Comparison of ENCODE assay signal across 23 mouse cellular contexts in the genomic region with DNA sequence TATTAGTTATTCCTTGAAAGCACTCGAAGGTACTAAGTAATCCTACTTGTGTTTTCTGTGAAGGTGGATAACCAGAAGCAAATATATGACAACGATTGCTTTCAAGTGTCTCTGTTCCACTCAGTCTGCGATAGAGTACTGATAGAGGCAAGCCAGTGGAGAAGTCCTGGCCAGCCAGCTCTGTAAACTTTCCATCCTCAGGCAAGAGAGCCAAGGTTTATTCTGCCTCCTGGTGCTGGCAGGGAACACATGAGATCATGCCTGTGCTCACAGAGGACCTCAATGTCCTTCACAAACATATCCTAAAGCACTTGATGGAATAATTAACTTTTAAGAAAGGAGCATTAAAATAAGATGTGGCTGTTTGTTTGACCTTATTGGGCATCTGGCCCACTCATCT.
A peak's percentile ranks its signal among the peaks of the same experiment; 100 is the strongest.
DNase-seq lines count a peak whose midpoint lies in the region; ATAC-seq and TF ChIP-seq lines count a peak whose summit lies in the region.
"Had no signal": no experiment of that assay in that cellular context is flagged by ENCODE, and none has a peak within 500 bp of the region (broad histone marks: within the 10 kb centered on the region; RNA-seq: fewer than 3 reads in every experiment).

No protein-coding gene starts in this region.

- TF ChIP-seq CTCF in heart, adult 2 months (IDR thresholded peaks at IDR 0.05) = peak; percentile 37

- H3K27me3 ChIP-seq in heart, adult 2 months (ENCODE audit: control insufficient read depth, insufficient read depth, low read length) = no peaks in the 10 kb centered on the region
- H3K27me3 ChIP-seq in heart, embryonic 16.5 days (ENCODE audit: control insufficient read depth, insufficient read depth, low read length) = no peaks in the 10 kb centered on the region
- H3K27me3 ChIP-seq: embryonic facial prominence, embryonic 13.5 days; forebrain, embryonic 15.5 days; hindbrain, embryonic 15.5 days; intestine, embryonic 15.5 days; midbrain, embryonic 13.5 days; neural tube, embryonic 12.5 days had no signal

- TF ChIP-seq POLR2A in heart, adult 2 months (IDR thresholded peaks at IDR 0.05; ENCODE audit: insufficient read depth, low read depth, low read length) = no peak

- H3K27ac ChIP-seq in heart, adult 2 months = peak overlapping the region; percentile 50
- H3K27ac ChIP-seq in heart, embryonic 16.5 days (ENCODE audit: low read length) = peak overlapping the region; percentile 48
- H3K27ac ChIP-seq: embryonic facial prominence, embryonic 13.5 days; forebrain, embryonic 15.5 days; hindbrain, embryonic 15.5 days; intestine, embryonic 15.5 days; left cerebral cortex, adult 2 months; midbrain, embryonic 13.5 days; neural tube, embryonic 12.5 days had no signal

- 0 out of 2 replicates have a peak, but pooled peaks have one; percentile 49 for TF ChIP-seq EP300 in heart, adult 2 months (IDR thresholded peaks at IDR 0.05; ENCODE audit: insufficient read depth, low read depth, low read length)

- DNase-seq in heart, adult 2 months = peak in 1 of 2 experiments; percentile 54
- no peak for DNase-seq in heart, postnatal 25 days (ENCODE audit: low spot score)
- peak; percentile 16 for DNase-seq in kidney, postnatal 14 days
- DNase-seq in kidney, postnatal 4 days = no peak
- DNase-seq in heart, postnatal 14 days = peak; percentile 16 to 34
- no peak for DNase-seq in cerebellum, postnatal 36 days
- DNase-seq: adrenal gland, postnatal 25 days; cerebellum, adult 11 months; cerebellum, postnatal 10 days; left cerebral cortex, postnatal 4 days; liver; lung, postnatal 10 days; right cerebral cortex, adult 18-20 months; thymus, postnatal 25 days had no signal

- no peaks in the 10 kb centered on the region for H3K9me3 ChIP-seq in heart, embryonic 16.5 days (replicated peaks; ENCODE audit: control insufficient read depth, low read length)
- H3K9me3 ChIP-seq: embryonic facial prominence, embryonic 13.5 days; forebrain, embryonic 15.5 days; hindbrain, embryonic 15.5 days; intestine, embryonic 15.5 days; midbrain, embryonic 13.5 days; neural tube, embryonic 12.5 days had no signal

- no peak overlapping the region for H3K9ac ChIP-seq in heart, adult 2 months (ENCODE audit: low read depth, low read length)
- no peak overlapping the region; the same call in 1 of the 2 replicates for H3K9ac ChIP-seq in heart, embryonic 16.5 days (ENCODE audit: low read length)
- H3K9ac ChIP-seq: embryonic facial prominence, embryonic 13.5 days; forebrain, embryonic 15.5 days; hindbrain, embryonic 15.5 days; intestine, embryonic 15.5 days; midbrain, embryonic 13.5 days; neural tube, embryonic 12.5 days had no signal

- no peaks in the 10 kb centered on the region for H3K36me3 ChIP-seq in heart, adult 2 months (ENCODE audit: control insufficient read depth, insufficient read depth, low read length)
- H3K36me3 ChIP-seq in heart, embryonic 16.5 days (ENCODE audit: control insufficient read depth, insufficient read depth) = no peaks in the 10 kb centered on the region
- H3K36me3 ChIP-seq: embryonic facial prominence, embryonic 13.5 days; forebrain, embryonic 15.5 days; hindbrain, embryonic 15.5 days; intestine, embryonic 15.5 days; midbrain, embryonic 13.5 days; neural tube, embryonic 12.5 days had no signal

- H3K4me2 ChIP-seq in heart, embryonic 16.5 days (ENCODE audit: low read depth, low read length) = no peak overlapping the region
- H3K4me2 ChIP-seq: embryonic facial prominence, embryonic 13.5 days; forebrain, embryonic 15.5 days; hindbrain, embryonic 15.5 days; intestine, embryonic 15.5 days; midbrain, embryonic 13.5 days; neural tube, embryonic 12.5 days had no signal

- H3K4me1 ChIP-seq in heart, adult 2 months (ENCODE audit: control insufficient read depth, insufficient read depth, low read length) = peaks cover 6% of the 10 kb centered on the region; the same call in 1 of the 2 replicates
- peaks cover 10% of the 10 kb centered on the region; the same call in 1 of the 2 replicates for H3K4me1 ChIP-seq in heart, embryonic 16.5 days (ENCODE audit: control insufficient read depth, insufficient read depth, low read length)
- H3K4me1 ChIP-seq: embryonic facial prominence, embryonic 13.5 days; forebrain, embryonic 15.5 days; hindbrain, embryonic 15.5 days; intestine, embryonic 15.5 days; midbrain, embryonic 13.5 days; neural tube, embryonic 12.5 days had no signal

- intact Hi-C loops in heart, adult 2 months (cut with DNase I) = no loop called here
- intact Hi-C loops in heart, postnatal 25 days (cut with DNase I) = no loop called here
- intact Hi-C loops in heart, postnatal 14 days (cut with DNase I) = no loop called here

- peak; percentile 63; the same call in 1 of the 2 replicates for ATAC-seq in heart, embryonic 16.5 days (replicated peaks; ENCODE audit: extremely low read depth, insufficient read depth, low FRiP score)
- ATAC-seq: activated CD4-positive, CD25-positive, alpha-beta regulatory T cell, adult 4 months; forebrain, embryonic 15.5 days; intestine, embryonic 15.5 days; midbrain, embryonic 13.5 days had no signal

- 41% methylated on average over 3 of the region's 3 CpGs for WGBS in heart, adult 2 months
- 38% methylated on average over 3 of the region's 3 CpGs for WGBS in heart, embryonic 16.5 days

- H3K79me2 ChIP-seq in heart, adult 2 months (replicated peaks; ENCODE audit: control insufficient read depth, insufficient read depth, low read length) = no peaks in the 10 kb centered on the region

- H3K4me3 ChIP-seq in heart, adult 2 months = no peak overlapping the region
- H3K4me3 ChIP-seq in heart, embryonic 16.5 days (ENCODE audit: low read length) = no peak overlapping the region
- H3K4me3 ChIP-seq: embryonic facial prominence, embryonic 13.5 days; forebrain, embryonic 15.5 days; hindbrain, embryonic 15.5 days; intestine, embryonic 15.5 days; left cerebral cortex, adult 2 months; midbrain, embryonic 13.5 days; neural tube, embryonic 12.5 days had no signal

Comparison
In these comparisons a context has a peak if more than half of its experiments do, and no peak if none do; other contexts are left out.
1. DNase-seq: peak in kidney, postnatal 14 days (single experiment) and heart, postnatal 14 days (2 of 2); none in heart, postnatal 25 days (single experiment), kidney, postnatal 4 days (0 of 2) and cerebellum, postnatal 36 days (0 of 2).